Mouse (Mus musculus) limb, embryonic 12.5 days (tissue): Measurements from ENCODE around the gene Sde2. TPM values are rescaled to one million over a fixed set of nuclear protein-coding genes. Genes with fewer than 3 reads are reported as not detected.
"Not testable (repeated sequence)": the region's sequence is repeated elsewhere in the genome, so short reads cannot be mapped to it uniquely, and the experiment has no call there.

Experiments used
- ATAC-seq: fragments of 200-750 bp; cut with Nextera tagmentation; 2 replicates; pipeline ENCODE4 v1.8.0; 2017; ENCODE audit warnings: low read depth, moderate TSS enrichment; ENCODE audit not compliant: insufficient number of reproducible peaks, insufficient read depth, low FRiP score, low TSS enrichment
- H3K27ac ChIP-seq: fragments of 300-500 bp; sonication (generic); 2 replicates; pipeline ENCODE4 v1.5.1; 2016; ENCODE audit warnings: mild to moderate bottlenecking, moderate library complexity
- H3K27me3 ChIP-seq: fragments of 300-500 bp; sonication (generic); 2 replicates; pipeline ENCODE4 v1.6.1; 2016; ENCODE audit warnings: mild to moderate bottlenecking, moderate library complexity
- H3K36me3 ChIP-seq: fragments of 300-500 bp; sonication (generic); 2 replicates; pipeline ENCODE4 v1.6.1; 2016; ENCODE audit warnings: mild to moderate bottlenecking, moderate library complexity
- H3K4me1 ChIP-seq: fragments of 300-500 bp; sonication (generic); replicated peaks from 2 replicates; pipeline ENCODE4 v1.6.1; 2016
- H3K4me2 ChIP-seq: fragments of 300-500 bp; sonication (generic); 2 replicates; pipeline ENCODE4 v1.6.1; 2016; ENCODE audit warnings: mild to moderate bottlenecking, moderate library complexity
- H3K4me3 ChIP-seq: fragments of 300-500 bp; sonication (generic); replicated peaks from 2 replicates; pipeline ENCODE4 v1.5.1; 2016; ENCODE audit warnings: mild to moderate bottlenecking
- H3K9ac ChIP-seq: fragments of 300-500 bp; sonication (generic); replicated peaks from 2 replicates; pipeline ENCODE4 v1.6.1; 2016; ENCODE audit warnings: mild to moderate bottlenecking, moderate library complexity
- H3K9me3 ChIP-seq: fragments of 300-500 bp; sonication (generic); 2 replicates; pipeline ENCODE4 v1.6.1; 2016; ENCODE audit warnings: mild to moderate bottlenecking, moderate library complexity
- WGBS: fragments of 180-500 bp; shearing (Covaris S2); methylation state at CpG from one replicate; pipeline ENCODE4 v1.1.7; 2016; 5-methylcytosine and 5-hydroxymethylcytosine counted together
- polyA plus RNA-seq: library from polyadenylated mRNA; unstranded; fragments of >200 nt; fragmentation: Nextera tagmentation; extraction: Ambion mirVana; gene quantifications from 2 replicates; pipeline ENCODE4 v1.2.1, GENCODE M21; 2016

Gene Sde2
- polyA plus RNA-seq, 1 experiment from 2014 or later: 47.0 TPM

DNA sequence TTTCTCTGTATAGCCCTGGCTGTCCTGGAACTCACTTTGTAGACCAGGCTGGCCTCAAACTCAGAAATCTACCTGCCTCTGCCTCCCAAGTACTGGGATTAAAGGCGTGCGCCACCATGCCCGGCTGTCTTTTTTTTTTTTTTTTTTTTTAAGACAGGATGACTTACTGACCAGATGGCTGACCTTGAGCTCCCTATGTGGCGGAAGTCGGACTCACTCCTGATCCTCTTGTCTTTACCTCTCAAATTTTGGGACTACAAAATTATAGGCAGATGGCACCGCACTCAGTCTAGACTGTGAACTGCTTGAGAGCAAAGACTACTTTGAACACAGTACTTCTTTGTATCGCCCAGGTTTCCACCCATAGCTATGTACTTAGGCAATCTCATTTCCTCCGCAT is 14.5 kb upstream of the Sde2 start:
- H3K27ac ChIP-seq, ATAC-seq: not testable (repeated sequence)
- 86% methylated on average over 8 of the region's 8 CpGs for WGBS

DNA sequence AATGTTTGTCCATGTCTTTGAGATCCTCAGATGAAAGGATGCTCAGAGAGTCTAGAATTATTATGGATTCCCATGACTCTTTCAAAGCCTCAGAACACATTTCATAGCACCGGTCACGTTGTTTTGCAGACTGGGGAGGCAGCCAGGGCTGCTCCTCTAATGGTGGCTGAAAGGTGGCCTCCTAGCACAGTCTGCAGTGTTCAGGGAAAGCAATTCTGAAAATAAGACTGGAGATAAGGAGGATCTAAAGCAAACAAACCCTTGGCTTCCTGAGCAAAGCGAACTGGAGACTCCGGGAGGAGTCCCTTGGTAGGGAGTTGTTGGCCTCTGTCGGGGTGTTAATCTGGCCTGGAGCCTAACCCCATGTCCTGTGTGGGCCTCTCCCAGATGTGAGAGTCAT is 13.7 kb upstream of the Sde2 start:
- 91% methylated on average over 5 of the region's 5 CpGs for WGBS
- no peaks in the 10 kb centered on the region for H3K27me3 ChIP-seq
- H3K27ac ChIP-seq: no peak overlapping the region
- no peak overlapping the region for H3K4me2 ChIP-seq
- no peaks in the 10 kb centered on the region for H3K36me3 ChIP-seq
- H3K9ac ChIP-seq: no peak overlapping the region
- ATAC-seq: no peak
- no peak overlapping the region for H3K4me3 ChIP-seq
- H3K4me1 ChIP-seq: no peaks in the 10 kb centered on the region
- no peaks in the 10 kb centered on the region for H3K9me3 ChIP-seq

More for the DNA sequence above, 14.5 kb upstream of the Sde2 start:
- not testable (repeated sequence) for H3K9me3 ChIP-seq, H3K9ac ChIP-seq, H3K36me3 ChIP-seq, H3K27me3 ChIP-seq, H3K4me1 ChIP-seq, H3K4me2 ChIP-seq, H3K4me3 ChIP-seq

DNA sequence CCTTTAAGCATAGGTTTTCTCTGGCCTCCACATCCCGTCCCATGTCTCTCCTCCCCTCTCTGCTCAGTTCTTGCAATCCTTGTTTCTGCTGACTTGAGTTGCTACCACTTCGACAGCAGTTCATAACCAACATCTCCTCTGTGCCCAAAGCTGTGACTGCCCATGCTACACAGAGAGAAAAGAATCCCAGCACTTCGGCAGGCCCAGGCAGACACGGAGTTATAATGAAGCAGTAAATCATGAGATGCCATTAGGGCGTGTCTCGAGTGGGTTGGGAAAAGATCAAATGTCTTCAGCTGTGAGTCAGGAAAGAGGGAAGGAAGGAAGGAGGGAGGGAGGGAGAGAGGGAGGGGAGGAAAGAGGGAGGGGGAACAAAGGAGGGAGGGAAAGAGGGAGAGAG is 12.9 kb upstream of the Sde2 start:
- H3K4me2 ChIP-seq: no peak overlapping the region
- H3K36me3 ChIP-seq: no peaks in the 10 kb centered on the region
- WGBS: 13% methylated on average over 6 of the region's 6 CpGs
- no peak overlapping the region for H3K4me3 ChIP-seq
- no peak overlapping the region for H3K9ac ChIP-seq
- no peaks in the 10 kb centered on the region for H3K4me1 ChIP-seq
- no peaks in the 10 kb centered on the region for H3K9me3 ChIP-seq
- H3K27me3 ChIP-seq: no peaks in the 10 kb centered on the region
- ATAC-seq: no peak
- H3K27ac ChIP-seq: peak overlapping the region; percentile 32; the same call in 1 of the 2 replicates

DNA sequence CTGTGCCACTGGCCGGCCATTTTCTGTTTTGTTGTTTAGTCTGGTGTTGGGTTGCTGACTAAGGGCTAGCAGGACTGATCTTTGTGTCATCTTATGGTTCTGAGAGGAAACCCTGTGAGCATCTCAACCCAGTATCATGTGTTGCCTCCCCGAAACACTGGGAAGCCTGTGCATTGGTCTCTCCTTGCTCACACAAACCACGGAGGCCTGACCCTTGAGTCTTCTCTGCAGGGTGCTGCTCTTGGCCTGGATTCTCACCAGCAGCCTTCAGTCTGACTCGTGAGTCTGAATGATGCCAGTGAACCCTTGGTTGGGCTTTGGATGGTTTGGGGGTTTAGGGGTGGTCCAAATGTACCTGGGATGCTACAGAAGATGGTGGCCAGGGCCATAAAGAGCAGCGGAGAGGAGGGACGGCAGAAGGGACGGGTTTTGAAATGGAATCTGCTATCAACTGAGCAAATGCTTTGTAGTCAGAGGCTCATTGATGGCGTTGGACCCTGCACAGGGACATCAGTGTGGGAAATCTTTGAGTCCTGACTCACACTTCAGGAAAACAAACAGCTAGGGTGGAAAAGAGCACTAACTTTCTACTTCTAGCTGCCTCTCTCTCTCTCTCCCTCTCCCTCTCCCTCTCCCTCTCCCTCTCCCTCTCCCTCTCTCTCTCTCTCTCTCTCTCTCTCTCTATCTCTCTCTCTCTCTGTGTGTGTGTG is 11.6 kb upstream of the Sde2 start:
- no peak overlapping the region for H3K27ac ChIP-seq
- no peaks in the 10 kb centered on the region for H3K27me3 ChIP-seq
- no peak overlapping the region for H3K9ac ChIP-seq
- WGBS: 74% methylated on average over 8 of the region's 8 CpGs
- H3K4me3 ChIP-seq: no peak overlapping the region
- no peak for ATAC-seq
- no peaks in the 10 kb centered on the region for H3K4me1 ChIP-seq
- no peaks in the 10 kb centered on the region for H3K36me3 ChIP-seq
- no peak overlapping the region for H3K4me2 ChIP-seq
- H3K9me3 ChIP-seq: no peaks in the 10 kb centered on the region

DNA sequence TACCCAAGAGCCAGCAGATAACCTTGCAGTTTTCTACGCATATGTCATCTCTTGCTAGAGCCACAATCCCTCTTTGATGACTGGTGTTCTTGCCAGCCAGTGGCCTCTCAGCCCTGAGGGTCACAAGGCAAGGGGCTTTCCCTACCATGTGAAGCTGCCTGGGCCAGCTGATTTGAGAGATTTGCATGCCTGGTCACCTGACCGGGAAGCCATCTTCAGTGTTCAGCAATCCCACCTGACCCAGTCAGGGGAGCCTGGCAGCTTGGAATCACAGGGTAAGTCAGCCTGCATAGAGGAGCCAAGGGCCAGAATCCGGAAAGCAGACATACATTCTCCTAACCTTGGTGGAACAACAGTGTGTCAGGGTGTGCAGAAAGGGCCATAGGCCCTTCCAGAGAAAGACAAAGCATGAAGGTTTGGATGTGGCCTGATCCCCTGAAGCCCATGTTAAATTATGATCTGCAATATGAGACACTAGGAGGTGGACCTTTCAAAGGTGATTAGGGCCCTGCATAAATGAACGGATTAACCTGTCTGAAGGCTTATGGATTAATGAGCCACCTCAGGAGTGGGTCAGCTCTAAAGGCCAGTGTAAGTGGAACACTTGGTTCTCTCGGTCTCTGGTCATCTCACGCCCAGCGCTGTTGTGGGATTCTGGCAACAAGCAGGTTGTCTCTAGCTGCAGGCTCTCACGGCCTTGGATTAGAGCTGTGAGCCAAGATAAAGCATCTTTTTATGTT is 9.2 kb upstream of the Sde2 start:
- H3K4me2 ChIP-seq: no peak overlapping the region
- H3K4me1 ChIP-seq: no peaks in the 10 kb centered on the region
- H3K4me3 ChIP-seq: no peak overlapping the region
- H3K9me3 ChIP-seq: no peaks in the 10 kb centered on the region
- no peak overlapping the region for H3K27ac ChIP-seq
- no peaks in the 10 kb centered on the region for H3K36me3 ChIP-seq
- 82% methylated on average over 8 of the region's 8 CpGs for WGBS
- no peak overlapping the region for H3K9ac ChIP-seq
- no peak for ATAC-seq
- H3K27me3 ChIP-seq: no peaks in the 10 kb centered on the region

DNA sequence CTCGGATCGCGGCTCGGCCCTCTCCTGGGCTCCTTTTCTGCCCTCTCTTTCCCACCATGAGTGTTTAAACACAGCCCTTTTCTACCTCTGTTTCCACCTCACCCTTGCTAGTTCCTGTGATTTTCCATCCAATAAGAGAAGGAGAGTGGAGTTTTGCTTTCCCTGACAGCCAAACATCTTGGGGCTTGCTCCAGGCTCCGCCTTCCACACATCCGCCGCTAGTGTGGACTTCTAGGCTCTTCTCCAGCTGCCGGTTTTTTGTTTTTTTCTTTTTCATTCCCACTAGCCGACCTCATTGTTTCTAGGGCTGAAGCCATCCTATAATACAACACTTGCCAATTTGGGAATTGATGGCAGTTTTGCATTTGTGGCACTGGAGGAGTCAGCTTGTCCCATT is 2.8 kb upstream of the Sde2 start:
- H3K4me3 ChIP-seq: peak overlapping the region; percentile 22
- H3K27me3 ChIP-seq: no peaks in the 10 kb centered on the region
- ATAC-seq: peak; percentile 52
- H3K4me2 ChIP-seq: peak overlapping the region; percentile 58
- no peaks in the 10 kb centered on the region for H3K9me3 ChIP-seq
- H3K27ac ChIP-seq: peak overlapping the region; percentile 88
- peak overlapping the region; percentile 48 for H3K9ac ChIP-seq
- H3K36me3 ChIP-seq: peaks cover 8% of the 10 kb centered on the region; the same call in 1 of the 2 replicates
- peaks cover 39% of the 10 kb centered on the region for H3K4me1 ChIP-seq
- WGBS: 1% methylated on average over 9 of the region's 9 CpGs

DNA sequence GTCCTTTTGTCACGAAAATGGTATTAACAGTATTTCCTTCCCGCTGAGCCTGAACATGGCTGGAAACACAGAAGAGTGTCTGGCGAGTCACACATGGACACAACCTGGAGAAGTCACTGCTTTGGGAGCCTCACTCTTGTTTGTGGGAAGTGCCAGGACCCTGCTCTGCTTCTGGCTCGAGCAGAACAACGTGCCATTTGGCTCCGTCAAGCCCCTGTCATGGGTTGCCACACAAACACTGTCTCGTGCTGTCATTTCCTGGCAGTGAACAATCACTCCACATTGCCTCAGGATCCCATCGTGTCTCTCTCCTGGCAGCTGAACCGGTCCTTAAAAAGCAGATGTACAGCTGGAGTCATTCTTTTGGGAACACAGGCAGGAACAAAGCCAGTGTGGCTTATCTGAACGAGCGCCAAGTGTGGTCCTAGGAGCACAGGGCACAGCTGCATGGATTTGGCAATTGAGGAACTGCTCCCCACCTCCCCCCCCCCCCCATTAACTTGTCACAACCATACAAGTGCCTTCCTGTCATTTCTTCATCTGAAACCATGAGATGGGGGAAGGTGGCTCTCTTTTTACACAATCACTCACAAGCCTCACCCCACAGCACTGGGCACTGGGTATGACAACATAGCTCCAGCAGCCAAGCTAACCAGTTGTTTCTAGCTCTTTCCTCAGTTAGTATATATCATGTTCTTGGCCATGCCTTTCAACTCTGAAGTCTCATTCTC is 2.3 kb upstream of the Sde2 start:
- peak overlapping the region; percentile 88 for H3K27ac ChIP-seq
- H3K27me3 ChIP-seq: no peaks in the 10 kb centered on the region
- H3K4me3 ChIP-seq: peak overlapping the region; percentile 22
- peaks cover 39% of the 10 kb centered on the region for H3K4me1 ChIP-seq
- H3K4me2 ChIP-seq: peak overlapping the region; percentile 58
- H3K36me3 ChIP-seq: peaks cover 8% of the 10 kb centered on the region; the same call in 1 of the 2 replicates
- peak overlapping the region; percentile 48 for H3K9ac ChIP-seq
- no peak for ATAC-seq
- WGBS: 22% methylated on average over 11 of the region's 11 CpGs
- H3K9me3 ChIP-seq: no peaks in the 10 kb centered on the region

DNA sequence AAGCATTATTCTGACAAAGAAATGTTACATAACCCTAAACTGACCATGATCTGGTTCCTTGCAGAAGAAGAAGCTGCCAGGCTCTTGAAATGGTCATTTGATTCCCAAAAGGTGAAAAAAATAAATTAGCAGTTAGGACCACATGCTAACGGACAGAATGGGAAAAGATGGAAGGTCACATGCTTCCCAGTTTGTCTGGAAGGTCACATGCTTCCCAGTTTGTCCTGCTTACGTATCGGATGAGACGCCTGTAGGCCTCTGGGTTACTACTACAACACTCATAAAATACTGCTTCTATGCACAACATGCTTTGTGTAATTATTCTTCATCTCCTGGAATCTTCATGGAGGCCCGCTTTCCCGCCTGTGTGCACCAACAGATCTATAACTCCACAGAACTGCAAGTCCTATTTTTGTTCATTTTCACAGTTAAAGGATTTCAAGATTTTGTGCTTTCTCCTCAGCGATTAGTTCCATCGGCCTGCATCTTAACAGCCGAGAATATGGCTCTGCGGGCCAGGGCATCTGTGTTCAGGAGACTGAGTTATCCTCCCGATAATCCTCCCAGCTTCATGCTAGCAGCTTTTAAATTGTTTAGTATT is 1.1 kb upstream of the Sde2 start:
- WGBS: 33% methylated on average over 11 of the region's 11 CpGs
- ATAC-seq: no peak
- Histone ChIP-seq H3K4me3 (peak overlapping the region; percentile 75), H3K27ac (peak overlapping the region; percentile 99), H3K4me2 (peak overlapping the region; percentile 64), H3K36me3 (peaks cover 9% of the 10 kb centered on the region; the same call in 1 of the 2 replicates), H3K4me1 (peaks cover 39% of the 10 kb centered on the region), H3K9me3 (no peaks in the 10 kb centered on the region), H3K27me3 (no peaks in the 10 kb centered on the region), H3K9ac (peak overlapping the region; percentile 69)

DNA sequence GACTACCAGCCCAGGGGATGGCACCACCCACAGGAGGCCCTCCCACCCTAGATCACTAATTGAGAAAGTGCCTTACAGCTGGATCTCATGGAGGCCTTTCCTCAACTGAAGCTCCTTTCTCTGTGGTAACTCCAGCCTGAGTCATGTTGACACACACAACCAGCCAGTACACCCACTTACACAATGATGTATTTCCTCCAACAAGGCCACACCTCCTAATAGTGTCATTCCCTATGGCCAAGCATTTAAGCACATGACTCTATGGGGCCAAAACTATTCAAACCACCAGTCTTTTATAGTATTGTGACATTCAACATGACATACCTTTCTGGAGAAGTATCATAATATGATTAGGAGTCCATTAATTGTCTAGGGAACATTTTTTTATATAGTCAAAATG is 7.8 kb downstream of the Sde2 start:
- no peak overlapping the region for H3K27ac ChIP-seq
- H3K9me3 ChIP-seq: no peaks in the 10 kb centered on the region
- no peak overlapping the region for H3K9ac ChIP-seq
- ATAC-seq: no peak
- no peaks in the 10 kb centered on the region for H3K4me1 ChIP-seq
- H3K27me3 ChIP-seq: no peaks in the 10 kb centered on the region
- no peak overlapping the region for H3K4me2 ChIP-seq
- H3K4me3 ChIP-seq: no peak overlapping the region
- H3K36me3 ChIP-seq: peaks cover 87% of the 10 kb centered on the region

DNA sequence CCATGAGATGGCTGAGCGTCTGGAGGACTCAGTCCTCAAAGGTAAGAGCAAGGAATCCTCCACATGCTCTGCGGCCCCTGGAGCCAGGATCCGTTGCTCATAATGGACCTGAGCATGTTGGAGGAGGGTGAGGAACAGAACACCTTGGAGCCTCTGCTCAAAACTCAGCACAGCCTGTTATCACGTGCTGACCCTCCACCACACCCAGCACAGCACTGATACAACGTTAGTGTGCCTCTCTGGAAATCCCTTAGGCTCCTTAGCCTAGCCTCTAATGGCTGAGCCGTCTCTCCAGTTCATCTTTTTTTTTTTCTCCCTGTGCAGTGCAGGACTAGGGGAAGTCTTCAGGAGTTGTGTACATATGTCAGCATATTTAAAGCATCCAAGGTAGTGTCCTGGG is 9.1 kb downstream of the Sde2 start:
- H3K4me1 ChIP-seq: no peaks in the 10 kb centered on the region
- no peaks in the 10 kb centered on the region for H3K9me3 ChIP-seq
- no peak overlapping the region for H3K27ac ChIP-seq
- no peak overlapping the region for H3K4me2 ChIP-seq
- WGBS: 90% methylated on average over 6 of the region's 6 CpGs
- H3K27me3 ChIP-seq: no peaks in the 10 kb centered on the region
- ATAC-seq: no peak
- no peak overlapping the region for H3K4me3 ChIP-seq
- peaks cover 94% of the 10 kb centered on the region for H3K36me3 ChIP-seq
- no peak overlapping the region for H3K9ac ChIP-seq

DNA sequence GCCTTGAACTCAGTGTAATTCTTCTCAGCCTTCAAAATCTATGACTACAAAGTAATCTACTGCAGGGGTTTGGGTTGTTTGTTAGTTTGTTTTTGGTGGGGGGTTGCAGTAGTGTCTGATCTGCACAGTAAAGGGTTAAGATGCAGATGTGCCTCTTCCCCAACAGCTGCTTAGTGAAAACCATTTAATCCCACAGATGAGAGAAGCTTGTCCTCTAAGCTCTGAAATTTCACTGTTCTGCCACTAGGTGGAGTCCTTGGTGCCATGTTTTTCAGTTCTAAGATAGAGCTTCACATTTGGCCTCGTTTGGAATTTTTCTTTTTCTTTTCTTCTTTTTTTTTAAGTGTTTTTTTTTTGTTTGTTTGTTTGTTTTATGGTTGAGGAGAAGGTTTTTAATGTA is 12.7 kb downstream of the Sde2 start:
- no peaks in the 10 kb centered on the region for H3K9me3 ChIP-seq
- H3K9ac ChIP-seq: no peak overlapping the region
- no peak overlapping the region for H3K4me2 ChIP-seq
- no peak overlapping the region for H3K4me3 ChIP-seq
- peaks cover 94% of the 10 kb centered on the region for H3K36me3 ChIP-seq
- H3K4me1 ChIP-seq: no peaks in the 10 kb centered on the region
- 28% methylated on average over 1 of the region's 1 CpGs for WGBS
- H3K27me3 ChIP-seq: no peaks in the 10 kb centered on the region
- H3K27ac ChIP-seq: no peak overlapping the region
- no peak for ATAC-seq
